Mouse (Mus musculus): ENCODE data around the gene Tspan11.
A peak's percentile ranks its signal among the peaks of the same experiment; 100 is the strongest.

Tspan11 gene

GRCm38 (mm10) chr6:127887511-127888421, at the start of gene Tspan11:
TSS of gene Tspan11 (plus strand) at chr6:127887589.
- peak; percentile 56 to 77 for DNase-seq

GRCm38 (mm10) chr6:127837910-127838309, 49.5 kb upstream of the Tspan11 start:
- DNase-seq: no peak

- no peak for DNase-seq
These were observed 47.9 kb upstream of the Tspan11 start for GRCm38 (mm10) chr6:127839538-127839937.

- no peak for DNase-seq
These were observed 47.2 kb upstream of the Tspan11 start for GRCm38 (mm10) chr6:127840171-127840570.

GRCm38 (mm10) chr6:127841326-127841725, 46.1 kb upstream of the Tspan11 start:
- no peak for DNase-seq

GRCm38 (mm10) chr6:127846521-127846920, 40.9 kb upstream of the Tspan11 start:
- no peak for DNase-seq

- DNase-seq: no peak
These were observed 37.9 kb upstream of the Tspan11 start for GRCm38 (mm10) chr6:127849496-127849895.

- DNase-seq: no peak
These were observed 35.8 kb upstream of the Tspan11 start for GRCm38 (mm10) chr6:127851611-127852010.

- DNase-seq: peak; percentile 17 to 70
These were observed 34.1 kb upstream of the Tspan11 start for GRCm38 (mm10) chr6:127853241-127853640.

DNA sequence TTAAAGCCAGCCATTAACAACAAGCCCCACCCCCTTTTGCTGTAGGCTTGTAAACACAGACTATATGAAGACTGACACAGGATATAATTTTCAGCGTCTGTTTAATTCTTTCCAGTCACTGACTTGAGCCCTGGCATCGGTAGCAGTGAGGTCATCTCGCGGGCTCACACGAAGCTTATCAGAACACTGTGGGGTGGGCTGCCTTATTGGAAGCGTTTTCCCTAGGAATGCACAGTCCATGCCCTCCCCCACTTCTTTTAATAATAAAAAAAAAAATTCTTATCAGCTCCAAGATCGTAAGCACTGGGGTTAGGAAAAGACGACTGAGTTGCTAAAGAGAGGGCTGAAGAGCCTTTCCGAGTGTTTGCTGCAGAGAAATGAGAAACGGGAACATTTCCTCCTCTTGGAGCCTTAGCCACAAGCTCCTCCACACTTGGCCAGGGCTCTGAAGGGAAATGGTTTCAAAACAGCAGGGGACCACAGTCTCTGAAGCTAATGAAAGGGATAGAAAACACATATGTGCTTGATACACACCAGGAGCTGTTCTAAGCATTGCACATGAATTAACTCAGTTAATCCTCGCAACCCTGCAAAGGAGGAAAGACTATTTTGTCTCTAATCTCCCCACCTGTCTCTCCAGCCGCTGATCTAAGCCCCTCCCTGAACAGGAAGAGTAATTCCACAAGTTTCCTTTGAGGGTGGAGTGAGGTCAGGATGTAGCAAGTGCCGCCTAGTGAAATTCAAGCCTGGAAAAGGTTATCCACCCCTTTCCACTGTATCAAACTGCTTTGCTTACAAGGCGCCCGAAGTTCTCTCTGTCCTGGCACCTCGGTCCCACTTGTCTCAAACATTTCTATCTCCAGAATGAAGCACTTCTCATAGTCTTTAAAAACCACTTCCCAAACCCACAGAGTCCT, 33.4 kb upstream of the Tspan11 start:
- DNase-seq: peak; percentile 56 to 58

DNA sequence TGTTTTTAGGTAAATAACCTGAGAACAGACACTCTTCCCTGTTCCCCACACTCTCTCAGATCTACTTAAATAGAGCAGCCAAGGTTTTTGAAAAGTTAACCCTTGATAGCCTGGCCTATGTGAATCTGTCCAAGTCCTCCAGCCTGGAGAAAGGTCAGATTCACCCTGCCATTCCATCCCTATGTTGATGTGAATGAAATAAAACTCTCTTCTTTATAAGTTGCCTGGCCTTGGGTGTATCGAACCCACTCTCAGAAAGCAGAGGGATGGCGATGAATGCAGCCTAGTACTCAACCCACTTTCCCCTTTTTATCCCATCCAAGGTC, 32.7 kb upstream of the Tspan11 start:
- no peak for DNase-seq

DNA sequence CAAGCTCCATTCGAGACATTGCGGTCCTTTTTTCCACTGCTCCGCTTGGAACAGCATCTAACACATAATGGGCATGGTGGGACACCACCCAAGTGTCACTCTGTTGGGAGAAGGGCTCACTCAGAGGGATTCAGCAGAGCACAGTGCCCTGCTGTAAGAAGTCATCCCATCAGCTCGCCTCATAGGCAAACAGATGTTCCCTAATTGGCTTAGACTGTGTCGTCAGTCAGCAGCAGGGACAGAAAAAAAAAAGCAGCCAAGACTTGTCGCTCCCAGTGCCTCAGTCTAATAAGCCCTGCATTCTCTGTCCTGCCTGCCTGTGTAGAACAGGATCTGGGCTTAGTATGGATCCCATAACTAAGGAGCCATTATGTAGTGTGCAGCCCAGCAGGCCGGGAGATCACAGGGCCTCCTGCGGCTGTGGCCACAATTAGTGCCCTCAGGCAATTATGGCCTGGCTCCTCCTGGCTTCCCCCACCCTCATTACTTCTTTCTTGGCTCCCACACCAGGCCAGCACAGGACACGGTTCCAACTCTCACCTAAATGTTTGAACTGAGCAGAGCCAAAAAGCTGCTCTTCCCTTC, 31.6 kb upstream of the Tspan11 start:
- DNase-seq: no peak

DNA sequence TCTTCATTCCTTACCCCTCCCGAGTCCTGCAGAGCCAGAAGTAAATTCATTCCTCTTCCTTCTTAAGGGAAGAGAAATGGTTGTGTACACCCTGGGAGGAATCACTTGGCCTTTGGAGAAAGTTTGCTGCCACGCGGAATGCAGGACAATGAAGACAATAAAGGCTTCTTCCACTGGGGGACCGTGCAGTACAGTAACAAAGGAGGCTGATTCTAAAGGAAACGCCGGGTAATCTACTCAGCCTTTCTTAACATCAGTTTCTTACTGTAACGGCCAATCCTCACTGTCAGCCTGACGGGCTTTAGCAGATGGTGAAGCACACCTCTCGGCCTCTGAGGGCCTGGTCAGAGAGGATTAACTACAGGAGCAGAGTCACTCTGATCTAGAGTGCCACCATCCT, 25.4 kb upstream of the Tspan11 start:
- no peak for DNase-seq

GRCm38 (mm10) chr6:127865391-127865790, 22.0 kb upstream of the Tspan11 start:
- DNase-seq: no peak

- no peak for DNase-seq
These were observed 18.8 kb upstream of the Tspan11 start for GRCm38 (mm10) chr6:127868546-127868945.

DNA sequence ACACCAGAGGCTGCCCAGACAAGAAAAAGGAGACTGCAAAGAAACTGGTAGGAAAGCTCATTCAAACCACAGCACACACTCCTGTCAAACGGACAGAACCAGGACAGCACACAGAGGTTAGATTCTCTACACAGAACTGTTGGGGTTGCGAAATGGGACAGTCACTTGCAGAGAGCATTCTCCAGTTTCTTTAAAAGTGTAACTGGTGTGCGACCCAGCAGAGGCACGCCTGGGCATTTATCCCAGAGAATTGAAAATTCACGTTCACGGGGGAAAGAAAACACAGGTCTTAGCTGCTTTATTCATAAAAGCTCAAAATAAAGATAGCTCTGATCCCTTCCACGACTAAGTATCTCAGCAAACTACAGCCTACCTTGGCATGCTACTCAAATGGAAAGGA, 18.3 kb upstream of the Tspan11 start:
- no peak for DNase-seq

- DNase-seq: peak; percentile 36 to 49
These were observed 16.8 kb upstream of the Tspan11 start for GRCm38 (mm10) chr6:127870345-127871324.

DNA sequence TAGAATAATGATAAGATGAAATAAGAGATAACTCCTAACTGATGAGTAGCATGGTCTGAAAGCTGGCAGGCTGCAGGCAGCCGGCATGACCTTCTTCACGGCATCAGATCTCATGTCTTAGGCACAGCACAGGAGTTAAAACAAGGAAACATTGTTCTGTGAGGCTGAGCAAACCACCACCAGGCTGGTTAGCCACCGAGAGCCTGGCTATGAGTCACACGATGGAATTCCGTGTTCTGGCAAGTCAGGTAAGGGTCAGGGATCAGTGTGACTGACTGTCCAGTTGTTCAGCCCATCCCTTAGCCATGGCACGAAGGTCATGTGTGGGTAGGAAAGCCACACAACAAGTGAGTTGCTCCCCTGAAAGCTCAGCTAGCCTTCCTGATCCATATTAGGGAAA, 16.0 kb upstream of the Tspan11 start:
- no peak for DNase-seq

DNA sequence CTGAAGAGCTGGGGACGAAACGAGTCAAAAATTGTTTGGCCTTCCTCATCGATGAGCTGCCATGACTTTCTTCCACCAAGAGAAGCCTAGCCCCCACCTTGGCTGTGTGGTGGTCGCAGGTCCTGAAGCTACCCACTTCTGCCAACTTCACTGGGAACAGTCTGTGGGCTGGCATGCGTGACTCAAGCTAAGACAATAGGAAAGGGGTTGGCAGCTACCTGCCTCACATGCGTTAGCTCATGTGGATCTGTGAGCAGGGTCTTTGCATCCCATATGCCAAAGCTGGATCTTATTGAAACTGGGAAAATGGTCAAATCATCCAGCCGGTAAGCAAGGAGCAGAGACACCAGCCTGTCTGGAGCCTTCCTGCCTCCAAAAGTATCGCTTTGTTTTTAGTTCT, 14.8 kb upstream of the Tspan11 start:
- no peak for DNase-seq

DNA sequence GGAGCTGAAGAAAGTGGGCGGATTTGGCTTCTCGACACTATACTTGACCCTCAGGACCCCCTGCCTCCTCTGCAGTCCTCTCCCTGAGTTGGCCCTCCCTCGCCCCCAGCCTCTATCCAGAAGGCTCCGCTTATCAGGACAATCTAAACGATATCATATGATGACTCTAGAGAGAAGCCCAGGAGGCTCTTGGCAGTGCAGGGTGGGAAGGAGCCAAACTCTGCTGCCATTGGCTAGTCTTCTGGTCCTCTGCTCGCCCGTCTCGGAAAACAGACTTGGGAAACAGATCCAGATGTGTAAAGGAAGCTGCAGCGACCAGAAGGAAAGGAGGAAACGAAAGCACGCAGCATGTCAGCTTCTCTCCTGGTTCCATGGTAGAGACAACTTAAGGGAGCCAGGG, 11.5 kb upstream of the Tspan11 start:
- DNase-seq: no peak

GRCm38 (mm10) chr6:127876436-127876835, 11.0 kb upstream of the Tspan11 start:
- DNase-seq: no peak

DNA sequence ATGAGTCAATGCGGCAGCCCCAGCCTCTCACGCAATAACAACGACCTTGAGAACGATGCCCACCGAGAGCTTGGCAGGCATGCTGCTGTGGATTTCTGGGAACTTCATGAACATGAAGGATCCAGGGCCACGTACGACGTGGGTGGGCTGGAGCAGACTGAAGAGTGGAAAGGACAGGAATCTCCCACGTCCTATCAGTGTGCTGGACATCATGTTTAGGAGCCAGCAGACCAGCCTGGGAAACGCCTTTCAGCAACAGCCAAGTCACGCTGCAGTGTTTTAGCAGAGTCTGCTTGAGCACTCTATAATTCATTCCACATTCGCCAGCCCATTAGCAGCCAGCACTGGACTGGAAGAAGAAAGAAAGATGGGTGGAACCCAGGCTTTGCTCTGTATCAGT, 10.4 kb upstream of the Tspan11 start:
- DNase-seq: peak; percentile 25 to 57

Data from lung, postnatal 4 days (tissue).